Mouse (Mus musculus) intestine, embryonic 16.5 days (tissue): ENCODE data around the gene Uckl1. TPM values are rescaled to one million over a fixed set of nuclear protein-coding genes. Genes with fewer than 3 reads are reported as not detected.

Experiments used
- microRNA-seq: library from miRNA; unstranded; fragments of <30 nt; microRNA quantifications from one replicate; pipeline ENCODE4, GENCODE M21; 2016
- polyA plus RNA-seq: library from polyadenylated mRNA; unstranded; fragments of >200 nt; fragmentation: Nextera tagmentation; extraction: Ambion mirVana; gene quantifications from 2 replicates; pipeline ENCODE4 v1.2.1, GENCODE M21; 2015

The Uckl1 gene
- polyA plus RNA-seq, 1 experiment from 2014 or later, result 78.0 TPM

Small RNA genes lying within 50 kb of the gene (microRNA-seq; reads per million reads assigned to microRNA genes)
- gene Mir7006, result not detected

Other genes starting within 250 kb of the Uckl1 start
- 36.9 and 38.5 TPM in 2 replicates for gene Zgpat, start 220.0 kb downstream of the Uckl1 start, polyA plus RNA-seq
- 52.5 and 54.0 TPM in 2 replicates for gene Arfrp1, start 219.5 kb downstream of the Uckl1 start, polyA plus RNA-seq
- 16.3 and 16.8 TPM in 2 replicates for gene Lime1, start 204.8 kb downstream of the Uckl1 start, polyA plus RNA-seq
- 6.1 and 6.5 TPM in 2 replicates for gene Zbtb46, start 125.5 kb downstream of the Uckl1 start, polyA plus RNA-seq
- gene Abhd16b, start 91.7 kb downstream of the Uckl1 start, polyA plus RNA-seq, result 0.07 and 0.10 TPM in 2 replicates
- 122 and 134 TPM in 2 replicates for gene Tpd52l2, start 87.8 kb downstream of the Uckl1 start, polyA plus RNA-seq
- gene Dnajc5, start 64.4 kb downstream of the Uckl1 start, polyA plus RNA-seq, result 73.5 and 74.1 TPM in 2 replicates
- gene Prpf6, start 7.0 kb upstream of the Uckl1 start, polyA plus RNA-seq, result 52.2 and 52.7 TPM in 2 replicates
- 20.5 and 20.9 TPM in 2 replicates for gene Zfp512b, start 7.9 kb upstream of the Uckl1 start, polyA plus RNA-seq
- gene Samd10, start 14.3 kb upstream of the Uckl1 start, polyA plus RNA-seq, result 23.9 TPM in 2 replicates
- gene Gm29797, start 72.1 kb upstream of the Uckl1 start, polyA plus RNA-seq, result 2.2 and 3.0 TPM in 2 replicates
- gene Sox18, start 86.7 kb upstream of the Uckl1 start, polyA plus RNA-seq, result 28.9 and 30.1 TPM in 2 replicates
- 15.1 and 16.4 TPM in 2 replicates for gene Tcea2, start 95.4 kb upstream of the Uckl1 start, polyA plus RNA-seq
- 36.1 and 39.6 TPM in 2 replicates for gene Rgs19, start 109.1 kb upstream of the Uckl1 start, polyA plus RNA-seq
- gene Lkaaear1, start 113.5 kb upstream of the Uckl1 start, polyA plus RNA-seq, result not detected in 2 replicates
- 1.2 and 1.7 TPM in 2 replicates for gene Oprl1, start 130.1 kb upstream of the Uckl1 start, polyA plus RNA-seq
- 1.4 and 1.7 TPM in 2 replicates for gene Myt1, start 178.4 kb upstream of the Uckl1 start, polyA plus RNA-seq